Mouse (Mus musculus): Measurements from ENCODE around the gene Gpr142.

Gene Gpr142

GRCm38 (mm10) chr11:114802540-114803267 is 4.0 kb downstream of the Gpr142 start:
- no peak for DNase-seq

GRCm38 (mm10) chr11:114803990-114804389 is 5.3 kb downstream of the Gpr142 start:
- DNase-seq, result no peak

- DNase-seq, result no peak
Measured at GRCm38 (mm10) chr11:114807025-114807424, 8.3 kb downstream of the Gpr142 start.

- DNase-seq, result no peak
Measured at GRCm38 (mm10) chr11:114807686-114808427, 9.1 kb downstream of the Gpr142 start.

GRCm38 (mm10) chr11:114809371-114809770 is 10.6 kb downstream of the Gpr142 start:
- no peak for DNase-seq

- DNase-seq, result no peak
Measured at GRCm38 (mm10) chr11:114810344-114810743, 11.6 kb downstream of the Gpr142 start.

GRCm38 (mm10) chr11:114812731-114813240 is 14.1 kb downstream of the Gpr142 start:
- DNase-seq, result peak; percentile 85 to 92

GRCm38 (mm10) chr11:114814873-114815592 is 16.3 kb downstream of the Gpr142 start:
- DNase-seq, result no peak

- no peak for DNase-seq
Measured at GRCm38 (mm10) chr11:114816934-114817333, 18.2 kb downstream of the Gpr142 start.

GRCm38 (mm10) chr11:114818185-114818584 is 19.5 kb downstream of the Gpr142 start:
- DNase-seq, result peak; percentile 32 to 38

GRCm38 (mm10) chr11:114819110-114819509 is 20.4 kb downstream of the Gpr142 start:
- no peak for DNase-seq

GRCm38 (mm10) chr11:114820444-114820843 is 21.7 kb downstream of the Gpr142 start:
- no peak for DNase-seq

GRCm38 (mm10) chr11:114821325-114821724 is 22.6 kb downstream of the Gpr142 start:
- DNase-seq, result no peak

- peak; percentile 59 to 67 for DNase-seq
Measured at GRCm38 (mm10) chr11:114822727-114823126, 24.0 kb downstream of the Gpr142 start.

GRCm38 (mm10) chr11:114823199-114823725 is 24.5 kb downstream of the Gpr142 start:
- no peak for DNase-seq

GRCm38 (mm10) chr11:114826686-114827085 is 28.0 kb downstream of the Gpr142 start:
- peak in 1 of 2 experiments; percentile 46 for DNase-seq

GRCm38 (mm10) chr11:114829499-114830432 is 31.0 kb downstream of the Gpr142 start:
- peak; percentile 78 to 86 for DNase-seq

GRCm38 (mm10) chr11:114830433-114830773 is 31.7 kb downstream of the Gpr142 start:
- DNase-seq, result no peak

GRCm38 (mm10) chr11:114833166-114833565 is 34.4 kb downstream of the Gpr142 start:
- peak in 1 of 2 experiments; percentile 28 for DNase-seq

- peak; percentile 21 to 61 for DNase-seq
Measured at GRCm38 (mm10) chr11:114843818-114844463, 45.2 kb downstream of the Gpr142 start.

- DNase-seq, result no peak
Measured at GRCm38 (mm10) chr11:114844464-114845220, 45.9 kb downstream of the Gpr142 start.

All from lung, postnatal 4 days (tissue).